Mouse (Mus musculus) limb, embryonic 11.5 days (tissue): ENCODE measurements around the gene Pitpna. TPM values are rescaled to one million over a fixed set of nuclear protein-coding genes. Genes with fewer than 3 reads are reported as not detected.

Experiments used
- ATAC-seq: fragments of 200-750 bp; cut with Nextera tagmentation; 2 replicates; pipeline ENCODE4 v1.8.0; 2017; ENCODE audit warnings: low read depth; ENCODE audit not compliant: insufficient number of reproducible peaks, low FRiP score, low TSS enrichment
- DNase-seq: peaks from one replicate; pipeline ENCODE4 v3.0.0-alpha.2; 2015; ENCODE audit warnings: low spot score
- H3K27ac ChIP-seq: fragments of 300-500 bp; sonication (generic); replicated peaks from 2 replicates; pipeline ENCODE4 v1.5.1; 2014; ENCODE audit warnings: low read depth, mild to moderate bottlenecking, low read length
- H3K27me3 ChIP-seq: fragments of 300-500 bp; sonication (generic); 2 replicates; pipeline ENCODE4 v1.6.1; 2014; ENCODE audit warnings: mild to moderate bottlenecking, low read length, mixed read lengths; ENCODE audit not compliant: control insufficient read depth, insufficient read depth
- H3K36me3 ChIP-seq: fragments of 300-500 bp; sonication (generic); 2 replicates; pipeline ENCODE4 v1.6.1; 2014; ENCODE audit warnings: mild to moderate bottlenecking, low read length, moderate library complexity, mixed read lengths; ENCODE audit not compliant: control insufficient read depth, insufficient read depth
- H3K4me1 ChIP-seq: fragments of 300-500 bp; sonication (generic); 2 replicates; pipeline ENCODE4 v1.6.1; 2014; ENCODE audit warnings: low read length, mixed read lengths; ENCODE audit not compliant: control insufficient read depth, insufficient read depth
- H3K4me2 ChIP-seq: fragments of 300-500 bp; sonication (generic); 2 replicates; pipeline ENCODE4 v1.6.1; 2014; ENCODE audit warnings: low read depth, mild to moderate bottlenecking, moderate library complexity; ENCODE audit not compliant: severe bottlenecking
- H3K4me3 ChIP-seq: fragments of 300-500 bp; sonication (generic); 2 replicates; pipeline ENCODE4 v1.5.1; 2014; ENCODE audit warnings: low read depth, low read length
- H3K9ac ChIP-seq: fragments of 300-500 bp; sonication (generic); 2 replicates; pipeline ENCODE4 v1.6.1; 2014; ENCODE audit warnings: mild to moderate bottlenecking, low read length
- H3K9me3 ChIP-seq: fragments of 300-500 bp; sonication (generic); 2 replicates; pipeline ENCODE4 v1.6.1; 2016; ENCODE audit warnings: low read length; ENCODE audit not compliant: control insufficient read depth
- WGBS: fragments of 180-500 bp; shearing (Covaris S2); extraction: QIAGEN DNeasy Blood & Tissue Kit; methylation state at CpG from one replicate; pipeline ENCODE4 v1.1.7; 2014; 5-methylcytosine and 5-hydroxymethylcytosine counted together
- polyA plus RNA-seq: library from polyadenylated mRNA; unstranded; fragments of >200 nt; fragmentation: Nextera tagmentation; extraction: Ambion mirVana; gene quantifications from 2 replicates; pipeline ENCODE4 v1.2.1, GENCODE M21; 2014

Pitpna gene
- 67.3 and 70.7 TPM in 2 replicates for polyA plus RNA-seq

DNA sequence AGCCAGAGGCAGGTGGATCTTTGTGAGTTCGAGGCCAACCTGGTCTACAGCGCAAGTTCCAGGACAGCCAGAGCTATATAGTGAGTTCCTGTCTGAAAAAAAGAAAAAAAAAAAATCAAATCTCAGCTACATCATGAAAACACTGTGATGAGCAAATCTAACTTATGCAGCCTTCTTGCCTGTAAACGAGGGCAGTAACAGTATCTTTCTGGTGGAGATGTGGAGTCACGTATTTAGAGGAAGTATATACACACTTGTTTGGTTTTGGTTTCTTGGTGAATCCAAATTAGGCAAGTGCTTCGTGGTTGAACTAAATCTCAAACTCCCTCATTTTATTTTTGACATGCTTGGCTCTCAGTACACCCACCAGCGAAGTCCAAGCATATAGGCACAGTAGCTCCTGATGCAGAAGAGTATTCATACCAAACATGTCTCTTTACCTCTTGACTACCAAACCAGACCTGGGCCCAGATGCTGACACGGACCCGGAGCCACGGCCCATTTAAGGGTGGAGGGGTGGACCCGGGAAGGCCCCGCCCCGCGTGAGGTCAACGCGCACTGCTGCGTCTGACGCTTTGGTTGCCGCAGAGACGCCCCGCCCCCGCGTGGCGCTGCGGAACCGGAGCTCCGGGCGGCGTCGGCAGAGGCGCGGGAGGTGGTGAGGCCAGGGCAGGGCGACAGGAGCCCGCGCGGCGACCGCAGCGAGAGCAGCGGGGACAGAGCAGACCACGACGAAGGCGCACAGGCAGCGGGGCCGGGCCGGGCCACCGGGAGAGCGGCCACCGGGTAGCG is at the start of gene Pitpna:
TSS of gene Pitpna (plus strand) at position 605 of the 792 bp plus-strand sequence.
- H3K9ac ChIP-seq = peak within 1 kb of the TSS; percentile 87
- H3K4me1 ChIP-seq = peaks cover 12% of the 10 kb centered on the region
- H3K36me3 ChIP-seq = no peaks in the 10 kb centered on the region
- DNase-seq = peak; percentile 94
- no peaks in the 10 kb centered on the region for H3K9me3 ChIP-seq
- H3K4me2 ChIP-seq = peak within 1 kb of the TSS; percentile 96
- no peaks in the 10 kb centered on the region for H3K27me3 ChIP-seq
- ATAC-seq = peak; percentile 85
- peak within 1 kb of the TSS; percentile 96 for H3K4me3 ChIP-seq
- H3K27ac ChIP-seq = peak within 1 kb of the TSS; percentile 53; the same call in 1 of the 2 replicates
- WGBS = 6% methylated on average over 49 of the region's 49 CpGs

DNA sequence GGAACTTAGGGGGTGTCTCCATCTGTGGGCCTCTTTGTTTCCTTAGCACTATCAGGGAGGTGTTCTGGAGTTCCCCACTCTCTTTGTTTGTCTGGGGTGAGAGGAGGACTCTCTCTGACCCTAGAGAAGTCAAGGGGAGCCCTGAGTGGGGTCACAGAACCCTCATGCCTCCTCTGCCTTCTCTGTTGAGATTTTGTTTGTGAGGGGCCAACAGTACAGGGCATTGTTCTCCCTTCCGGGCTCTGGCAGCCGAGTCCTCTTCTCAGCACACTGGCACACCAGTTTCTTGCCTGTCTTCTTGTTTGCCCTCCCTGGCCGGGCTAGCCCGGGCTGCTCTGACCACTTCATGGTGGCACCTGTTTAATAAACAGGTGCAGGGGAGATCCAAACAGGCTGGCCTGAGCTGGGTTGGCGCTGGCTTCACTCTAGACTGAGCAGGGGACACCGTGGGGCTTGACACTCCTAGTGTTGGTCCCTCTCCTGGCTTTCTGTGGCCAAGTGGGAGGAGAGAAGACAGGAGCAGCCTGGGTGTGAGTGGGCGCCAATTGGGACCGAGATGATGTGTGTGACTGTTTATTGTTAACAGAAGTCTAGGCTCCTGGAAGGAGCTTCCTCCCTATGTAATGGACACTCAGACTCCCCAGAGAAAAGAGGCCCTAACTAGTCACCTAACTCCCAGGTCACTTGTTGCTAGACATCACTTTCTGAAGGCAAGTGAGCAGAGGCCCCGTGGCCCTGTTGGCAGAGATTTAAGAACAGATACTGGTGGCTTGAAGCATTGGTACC is 49.5 kb upstream of the Pitpna start:
- DNase-seq (no peak), ATAC-seq (no peak)
- H3K9me3 ChIP-seq = no peaks in the 10 kb centered on the region
- no peaks in the 10 kb centered on the region for H3K36me3 ChIP-seq
- no peak overlapping the region for H3K4me3 ChIP-seq
- WGBS = 74% methylated on average over 9 of the region's 9 CpGs
- H3K4me1 ChIP-seq = peaks cover 7% of the 10 kb centered on the region
- no peak overlapping the region for H3K4me2 ChIP-seq
- H3K27me3 ChIP-seq = no peaks in the 10 kb centered on the region
- H3K27ac ChIP-seq = no peak overlapping the region
- H3K9ac ChIP-seq = no peak overlapping the region

DNA sequence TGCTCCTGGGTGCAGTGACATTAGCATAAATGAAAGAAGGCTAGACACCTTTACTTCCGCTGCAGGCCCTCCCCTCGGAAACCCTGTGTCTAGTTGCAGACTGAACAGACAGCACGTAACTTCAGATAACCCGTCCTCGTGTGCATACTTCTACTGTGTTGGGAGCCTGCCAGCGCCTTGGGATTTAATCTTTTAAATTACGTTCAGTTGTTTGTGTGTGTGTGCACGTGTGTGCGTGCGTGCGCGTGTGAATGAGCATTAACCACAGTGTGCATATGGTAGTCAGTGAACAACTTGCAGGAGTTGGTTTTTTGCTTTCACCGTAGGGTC is 49.0 kb upstream of the Pitpna start:
- Histone ChIP-seq H3K27ac (no peak overlapping the region), H3K4me3 (no peak overlapping the region), H3K9ac (no peak overlapping the region), H3K4me1 (peaks cover 7% of the 10 kb centered on the region), H3K27me3 (no peaks in the 10 kb centered on the region), H3K36me3 (no peaks in the 10 kb centered on the region), H3K4me2 (no peak overlapping the region), H3K9me3 (no peaks in the 10 kb centered on the region)
- WGBS = 94% methylated on average over 13 of the region's 13 CpGs
- no peak for DNase-seq
- ATAC-seq = no peak

DNA sequence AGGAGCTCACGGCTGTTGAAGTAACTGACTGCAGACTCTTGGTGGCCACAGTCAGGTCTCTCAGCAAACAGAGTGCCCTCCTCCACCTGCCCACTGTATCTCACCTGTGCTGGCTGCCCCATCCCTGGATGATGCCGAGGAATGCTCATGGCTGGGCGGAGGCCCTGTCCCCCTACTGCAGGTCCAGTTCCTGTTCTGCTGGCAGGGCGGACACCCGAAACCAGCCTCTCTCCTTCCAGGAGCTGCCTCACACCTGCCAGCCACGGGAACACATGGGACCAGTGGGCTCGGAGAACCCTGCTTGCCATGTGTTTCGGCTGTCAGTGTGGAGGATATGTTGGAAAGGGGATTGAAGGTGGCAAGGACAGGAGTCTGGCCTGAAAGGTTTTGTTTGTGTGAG is 47.7 kb upstream of the Pitpna start:
- DNase-seq (no peak), ATAC-seq (no peak)
- Histone ChIP-seq H3K9ac (no peak overlapping the region), H3K4me3 (no peak overlapping the region), H3K36me3 (no peaks in the 10 kb centered on the region), H3K4me1 (peaks cover 7% of the 10 kb centered on the region), H3K4me2 (no peak overlapping the region), H3K27me3 (no peaks in the 10 kb centered on the region), H3K9me3 (no peaks in the 10 kb centered on the region), H3K27ac (no peak overlapping the region)
- 81% methylated on average over 8 of the region's 8 CpGs for WGBS

DNA sequence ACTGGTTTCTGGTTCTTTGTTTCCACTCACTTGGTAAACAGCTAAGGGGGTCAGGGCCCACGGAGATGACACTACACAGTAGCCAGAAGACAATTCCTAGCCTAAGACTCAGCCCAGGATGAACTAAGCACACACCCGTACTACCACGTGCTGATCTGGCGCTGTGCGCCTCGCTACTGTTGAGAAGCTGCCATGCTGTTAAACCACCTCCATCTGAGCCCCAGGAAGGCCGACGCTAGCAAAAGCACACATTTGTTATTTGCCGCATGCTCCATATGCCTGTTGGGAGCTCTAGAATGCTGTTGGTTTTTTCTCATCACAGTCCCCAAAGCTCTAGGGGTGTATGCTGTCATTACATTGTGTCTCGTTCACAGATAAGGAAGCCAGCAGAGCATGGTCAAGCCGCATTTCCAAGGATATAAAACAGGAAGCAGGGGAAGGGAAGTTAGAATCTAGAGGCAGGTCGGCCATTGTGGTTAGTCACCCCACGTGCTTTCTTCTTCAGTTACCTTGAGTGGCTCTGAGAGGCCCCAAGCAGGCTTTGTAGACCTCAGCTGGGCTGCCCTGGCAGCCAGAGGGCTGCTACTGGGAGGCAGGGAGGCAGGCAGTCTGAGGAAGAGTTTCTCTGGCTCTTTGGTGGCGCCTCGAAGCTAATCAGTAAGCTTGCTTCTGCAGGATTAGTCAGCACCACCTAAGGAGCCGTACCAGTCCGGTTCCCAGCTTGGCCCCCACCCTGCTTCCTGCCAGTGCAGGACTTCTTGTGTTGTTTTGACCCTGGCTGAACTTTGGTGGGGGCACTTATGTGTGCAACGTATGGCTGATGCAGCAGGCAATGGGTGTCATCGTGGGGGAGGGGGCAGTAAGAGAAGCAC is 47.0 kb upstream of the Pitpna start:
- DNase-seq (no peak), ATAC-seq (no peak)
- H3K27me3 ChIP-seq = no peaks in the 10 kb centered on the region
- no peaks in the 10 kb centered on the region for H3K9me3 ChIP-seq
- 81% methylated on average over 19 of the region's 19 CpGs for WGBS
- H3K9ac ChIP-seq = no peak overlapping the region
- peaks cover 7% of the 10 kb centered on the region for H3K4me1 ChIP-seq
- no peak overlapping the region for H3K27ac ChIP-seq
- no peaks in the 10 kb centered on the region for H3K36me3 ChIP-seq
- H3K4me2 ChIP-seq = no peak overlapping the region
- no peak overlapping the region for H3K4me3 ChIP-seq

DNA sequence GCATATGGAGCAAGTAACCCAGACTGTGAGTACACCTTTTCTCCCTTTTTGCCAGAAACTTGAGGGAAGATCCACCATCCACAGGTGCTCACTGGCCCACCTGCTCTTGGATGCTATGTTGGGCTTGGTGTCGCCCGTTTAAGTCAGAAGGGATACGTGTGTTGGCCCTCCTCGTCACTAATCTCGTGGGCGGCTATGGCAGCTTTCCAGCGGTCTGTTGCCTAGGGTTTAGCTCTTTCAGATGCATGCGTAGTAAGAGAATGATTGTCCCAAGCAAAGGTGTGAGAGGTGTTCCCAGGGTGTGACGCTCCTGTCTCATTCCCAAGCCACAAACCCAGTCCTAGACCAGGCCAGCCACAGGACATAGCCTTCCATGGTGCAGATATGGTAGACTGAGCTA is 43.2 kb upstream of the Pitpna start:
- Histone ChIP-seq H3K27ac (no peak overlapping the region), H3K36me3 (no peaks in the 10 kb centered on the region), H3K4me3 (no peak overlapping the region), H3K4me1 (no peaks in the 10 kb centered on the region), H3K27me3 (no peaks in the 10 kb centered on the region), H3K9ac (no peak overlapping the region), H3K9me3 (no peaks in the 10 kb centered on the region), H3K4me2 (no peak overlapping the region)
- ATAC-seq (no peak), DNase-seq (no peak)
- 87% methylated on average over 9 of the region's 9 CpGs for WGBS

DNA sequence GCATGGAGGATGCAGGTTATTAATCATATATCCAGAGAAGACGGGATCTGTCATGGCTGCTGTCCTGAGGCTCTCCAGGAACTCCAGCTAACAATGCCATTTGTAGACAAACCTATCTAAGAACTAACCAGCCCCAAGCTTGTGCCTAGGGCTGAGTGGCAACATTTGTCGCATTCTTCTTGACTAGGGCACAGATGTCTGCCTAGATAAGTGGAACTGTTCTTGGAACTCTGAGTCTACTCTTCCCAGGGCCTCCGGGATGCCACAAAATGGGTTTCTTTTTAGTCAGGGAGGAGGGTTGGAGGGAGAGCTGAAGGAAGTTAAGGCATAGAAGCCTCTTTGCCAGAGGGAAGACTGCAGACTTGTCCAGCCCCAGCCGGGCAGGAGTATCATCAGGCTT is 41.8 kb upstream of the Pitpna start:
- 84% methylated on average over 4 of the region's 4 CpGs for WGBS
- DNase-seq = no peak

DNA sequence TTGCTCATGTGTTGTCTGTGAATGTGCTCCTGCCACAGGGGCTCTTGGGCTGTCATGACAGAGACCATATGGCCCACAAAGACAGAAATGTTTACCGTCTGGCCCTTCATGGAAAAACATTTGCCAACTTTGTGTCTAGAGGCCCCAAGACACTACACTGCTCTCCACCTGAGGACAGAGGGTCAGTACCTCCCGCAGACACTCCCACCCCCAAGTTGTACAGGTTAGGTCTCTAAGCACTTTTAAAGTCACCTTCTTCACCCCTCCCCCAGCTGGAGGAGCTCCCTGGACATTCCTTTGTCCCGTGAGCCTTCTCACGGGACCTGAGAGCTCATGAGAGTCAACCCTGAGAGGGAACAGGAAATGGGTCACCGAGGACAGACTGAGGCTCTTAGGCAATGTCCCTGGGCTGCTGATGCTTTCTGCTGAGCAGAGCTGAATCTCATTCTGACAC is 38.2 kb upstream of the Pitpna start:
- WGBS = 50% methylated on average over 5 of the region's 5 CpGs
- H3K4me1 ChIP-seq = peaks cover 5% of the 10 kb centered on the region
- no peak overlapping the region for H3K4me3 ChIP-seq

More for the DNA sequence above, 41.8 kb upstream of the Pitpna start:
- Histone ChIP-seq H3K4me1 (no peaks in the 10 kb centered on the region), H3K4me2 (no peak overlapping the region), H3K27me3 (no peaks in the 10 kb centered on the region), H3K27ac (no peak overlapping the region), H3K36me3 (no peaks in the 10 kb centered on the region), H3K9ac (no peak overlapping the region), H3K4me3 (no peak overlapping the region), H3K9me3 (no peaks in the 10 kb centered on the region)
- no peak for ATAC-seq

More for the DNA sequence above, 38.2 kb upstream of the Pitpna start:
- ATAC-seq (no peak), DNase-seq (no peak)
- Histone ChIP-seq H3K27ac (no peak overlapping the region), H3K9ac (no peak overlapping the region), H3K36me3 (no peaks in the 10 kb centered on the region), H3K4me2 (no peak overlapping the region), H3K9me3 (no peaks in the 10 kb centered on the region), H3K27me3 (no peaks in the 10 kb centered on the region)
